Mouse (Mus musculus) heart, embryonic 12.5 days (tissue): ENCODE results near the gene Sp6. TPM values are rescaled to one million over a fixed set of nuclear protein-coding genes. Genes with fewer than 3 reads are reported as not detected.

ENCODE experiments used
- ATAC-seq: fragments of 200-750 bp; cut with Nextera tagmentation; 2 replicates; pipeline ENCODE4 v1.8.0; 2017; ENCODE audit warnings: moderate TSS enrichment, moderate library complexity; ENCODE audit not compliant: insufficient number of reproducible peaks, low FRiP score
- H3K27ac ChIP-seq: fragments of 300-500 bp; sonication (generic); 2 replicates; pipeline ENCODE4 v1.5.1; 2016; ENCODE audit warnings: mild to moderate bottlenecking, moderate library complexity; ENCODE audit not compliant: poor library complexity, severe bottlenecking
- H3K27me3 ChIP-seq: fragments of 300-500 bp; sonication (generic); replicated peaks from 2 replicates; pipeline ENCODE4 v1.6.1; 2016; ENCODE audit warnings: mild to moderate bottlenecking, moderate library complexity
- H3K36me3 ChIP-seq: fragments of 300-500 bp; sonication (generic); 2 replicates; pipeline ENCODE4 v1.6.1; 2016; ENCODE audit warnings: mild to moderate bottlenecking, moderate library complexity
- H3K4me1 ChIP-seq: fragments of 300-500 bp; sonication (generic); replicated peaks from 2 replicates; pipeline ENCODE4 v1.6.1; 2016; ENCODE audit warnings: mild to moderate bottlenecking
- H3K4me2 ChIP-seq: fragments of 300-500 bp; sonication (generic); 2 replicates; pipeline ENCODE4 v1.6.1; 2016; ENCODE audit warnings: mild to moderate bottlenecking, moderate library complexity
- H3K4me3 ChIP-seq: fragments of 300-500 bp; sonication (generic); 2 replicates; pipeline ENCODE4 v1.5.1; 2016; ENCODE audit warnings: mild to moderate bottlenecking
- H3K9ac ChIP-seq: fragments of 300-500 bp; sonication (generic); 2 replicates; pipeline ENCODE4 v1.6.1; 2016; ENCODE audit warnings: mild to moderate bottlenecking, moderate library complexity
- H3K9me3 ChIP-seq: fragments of 300-500 bp; sonication (generic); replicated peaks from 2 replicates; pipeline ENCODE4 v1.6.1; 2016; ENCODE audit warnings: mild to moderate bottlenecking, moderate library complexity
- whole genome bisulfite sequencing: fragments of 180-500 bp; shearing (Covaris S2); methylation state at CpG from one replicate; pipeline ENCODE4 v1.1.7; 2016; 5-methylcytosine and 5-hydroxymethylcytosine counted together
- polyA plus RNA-seq: library from polyadenylated mRNA; unstranded; fragments of >200 nt; fragmentation: Nextera tagmentation; extraction: Ambion mirVana; gene quantifications from 2 replicates; pipeline ENCODE4 v1.2.1, GENCODE M21; 2016

Sp6 gene
- polyA plus RNA-seq, 1 experiment from 2014 or later = 0.45 TPM

GRCm38 (mm10) chr11:96982859-96983258, 30.3 kb upstream of the Sp6 start, which contains the start of gene Sp2:
Gene Sp2 (minus strand): TSS chr11:96982959.
- Histone ChIP-seq H3K9me3 (no peaks in the 10 kb centered on the region), H3K4me3 (no peak within 1 kb of the TSS), H3K27me3 (peaks cover 65% of the 10 kb centered on the region), H3K36me3 (no peaks in the 10 kb centered on the region), H3K9ac (no peak within 1 kb of the TSS), H3K27ac (no peak within 1 kb of the TSS), H3K4me1 (peaks cover 12% of the 10 kb centered on the region), H3K4me2 (no peak within 1 kb of the TSS)
- ATAC-seq = no peak
- WGBS = 75% methylated on average over 7 of the region's 7 CpGs

GRCm38 (mm10) chr11:96984903-96985302, 28.3 kb upstream of the Sp6 start:
- WGBS = 21% methylated on average over 4 of the region's 4 CpGs
- Histone ChIP-seq H3K4me1 (peaks cover 15% of the 10 kb centered on the region), H3K9me3 (no peaks in the 10 kb centered on the region), H3K27me3 (peaks cover 83% of the 10 kb centered on the region), H3K4me3 (no peak overlapping the region), H3K36me3 (no peaks in the 10 kb centered on the region), H3K4me2 (no peak overlapping the region), H3K9ac (no peak overlapping the region), H3K27ac (no peak overlapping the region)
- ATAC-seq = no peak

- H3K9ac ChIP-seq = no peak overlapping the region
- peaks cover 88% of the 10 kb centered on the region for H3K27me3 ChIP-seq
These were observed 26.7 kb upstream of the Sp6 start for GRCm38 (mm10) chr11:96986463-96986862.

GRCm38 (mm10) chr11:96987873-96988655, 25.1 kb upstream of the Sp6 start:
- Histone ChIP-seq H3K4me1 (peaks cover 20% of the 10 kb centered on the region), H3K4me2 (peak overlapping the region; percentile 57), H3K9me3 (no peaks in the 10 kb centered on the region), H3K36me3 (no peaks in the 10 kb centered on the region), H3K27ac (no peak overlapping the region), H3K9ac (peak overlapping the region; percentile 21; the same call in 1 of the 2 replicates), H3K4me3 (peak overlapping the region; percentile 32), H3K27me3 (peaks cover 84% of the 10 kb centered on the region)
- 7% methylated on average over 31 of the region's 31 CpGs for WGBS
- ATAC-seq = peak; percentile 33

More at GRCm38 (mm10) chr11:96986463-96986862, 26.7 kb upstream of the Sp6 start:
- no peak for ATAC-seq
- Histone ChIP-seq H3K4me1 (peaks cover 15% of the 10 kb centered on the region), H3K36me3 (no peaks in the 10 kb centered on the region), H3K27ac (no peak overlapping the region), H3K4me2 (no peak overlapping the region), H3K9me3 (no peaks in the 10 kb centered on the region), H3K4me3 (no peak overlapping the region)
- 47% methylated on average over 3 of the region's 3 CpGs for WGBS

- ATAC-seq = no peak
- WGBS = 71% methylated on average over 5 of the region's 5 CpGs
- H3K27ac ChIP-seq = no peak overlapping the region
- peaks cover 23% of the 10 kb centered on the region for H3K4me1 ChIP-seq
- no peak overlapping the region for H3K4me2 ChIP-seq
- no peaks in the 10 kb centered on the region for H3K36me3 ChIP-seq
- no peaks in the 10 kb centered on the region for H3K9me3 ChIP-seq
- H3K27me3 ChIP-seq = peaks cover 76% of the 10 kb centered on the region
- H3K4me3 ChIP-seq = no peak overlapping the region
- no peak overlapping the region for H3K9ac ChIP-seq
These were observed 21.7 kb upstream of the Sp6 start for GRCm38 (mm10) chr11:96991501-96991900.

GRCm38 (mm10) chr11:96992722-96993311, 20.4 kb upstream of the Sp6 start:
- no peak overlapping the region for H3K4me2 ChIP-seq
- 21% methylated on average over 8 of the region's 8 CpGs for WGBS
- no peaks in the 10 kb centered on the region for H3K36me3 ChIP-seq
- peak; percentile 40; the same call in 1 of the 2 replicates for ATAC-seq
- no peak overlapping the region for H3K4me3 ChIP-seq
- no peak overlapping the region for H3K9ac ChIP-seq
- peaks cover 28% of the 10 kb centered on the region for H3K4me1 ChIP-seq
- H3K9me3 ChIP-seq = no peaks in the 10 kb centered on the region
- H3K27me3 ChIP-seq = peaks cover 76% of the 10 kb centered on the region
- H3K27ac ChIP-seq = peak overlapping the region; percentile 11; the same call in 1 of the 2 replicates

GRCm38 (mm10) chr11:96995031-96995430, 18.2 kb upstream of the Sp6 start:
- no peak for ATAC-seq
- Histone ChIP-seq H3K36me3 (no peaks in the 10 kb centered on the region), H3K9me3 (no peaks in the 10 kb centered on the region), H3K4me2 (no peak overlapping the region), H3K4me1 (peaks cover 20% of the 10 kb centered on the region), H3K27ac (no peak overlapping the region), H3K9ac (no peak overlapping the region), H3K4me3 (no peak overlapping the region), H3K27me3 (peaks cover 78% of the 10 kb centered on the region)
- 26% methylated on average over 5 of the region's 5 CpGs for WGBS

- H3K9me3 ChIP-seq = no peaks in the 10 kb centered on the region
- H3K27me3 ChIP-seq = peaks cover 83% of the 10 kb centered on the region
- no peaks in the 10 kb centered on the region for H3K36me3 ChIP-seq
- H3K9ac ChIP-seq = no peak overlapping the region
- H3K4me2 ChIP-seq = no peak overlapping the region
- no peak overlapping the region for H3K27ac ChIP-seq
- peaks cover 20% of the 10 kb centered on the region for H3K4me1 ChIP-seq
- ATAC-seq = no peak
- no peak overlapping the region for H3K4me3 ChIP-seq
- WGBS = 63% methylated on average over 15 of the region's 15 CpGs
These were observed 17.1 kb upstream of the Sp6 start for GRCm38 (mm10) chr11:96995836-96996772.

- H3K4me3 ChIP-seq = peak overlapping the region; percentile 41
- no peak overlapping the region for H3K27ac ChIP-seq
- no peaks in the 10 kb centered on the region for H3K9me3 ChIP-seq
- no peak for ATAC-seq
- peak overlapping the region; percentile 73 for H3K4me2 ChIP-seq
- WGBS = 10% methylated on average over 17 of the region's 17 CpGs
- peak overlapping the region; percentile 53 for H3K9ac ChIP-seq
- H3K4me1 ChIP-seq = peaks cover 20% of the 10 kb centered on the region
- H3K36me3 ChIP-seq = no peaks in the 10 kb centered on the region
- peaks cover 83% of the 10 kb centered on the region for H3K27me3 ChIP-seq
These were observed 16.3 kb upstream of the Sp6 start for GRCm38 (mm10) chr11:96996773-96997379.

GRCm38 (mm10) chr11:96997380-96997956, 15.7 kb upstream of the Sp6 start:
- Histone ChIP-seq H3K9ac (peak overlapping the region; percentile 53), H3K4me1 (peaks cover 19% of the 10 kb centered on the region), H3K4me2 (peak overlapping the region; percentile 73), H3K27ac (no peak overlapping the region), H3K4me3 (peak overlapping the region; percentile 41), H3K9me3 (no peaks in the 10 kb centered on the region), H3K36me3 (no peaks in the 10 kb centered on the region), H3K27me3 (peaks cover 86% of the 10 kb centered on the region)
- ATAC-seq = no peak
- 4% methylated on average over 29 of the region's 30 CpGs for WGBS
